Mouse (Mus musculus) lung, embryonic 14.5 days (tissue): ENCODE measurements at regions not wholly inside any gene's neighbourhood (a gene's known extent, or its start where the extent isn't known, plus 50 kb on each side); places are given as distances from the start of the nearest gene placed in this dataset.

Experiments used
- ATAC-seq: fragments of 200-750 bp; cut with Nextera tagmentation; 2 replicates; pipeline ENCODE4 v1.8.0; 2017; ENCODE audit warnings: mild to moderate bottlenecking, moderate TSS enrichment, moderate library complexity; ENCODE audit not compliant: insufficient read depth
- DNase-seq: peaks from one replicate; pipeline ENCODE4 v3.0.0-alpha.2; 2015
- H3K27ac ChIP-seq: fragments of 300-500 bp; sonication (generic); 2 replicates; pipeline ENCODE4 v1.5.1; 2014; ENCODE audit warnings: low read depth, mild to moderate bottlenecking, moderate library complexity
- H3K27me3 ChIP-seq: fragments of 300-500 bp; sonication (generic); 2 replicates; pipeline ENCODE4 v1.6.1; 2014; ENCODE audit warnings: low read length, control low read depth; ENCODE audit not compliant: insufficient read depth
- H3K36me3 ChIP-seq: fragments of 300-500 bp; sonication (generic); 2 replicates; pipeline ENCODE4 v1.6.1; 2014; ENCODE audit warnings: control low read depth; ENCODE audit not compliant: insufficient read depth
- H3K4me1 ChIP-seq: fragments of 300-500 bp; sonication (generic); 2 replicates; pipeline ENCODE4 v1.6.1; 2014; ENCODE audit warnings: antibody characterized with exemption, control low read depth; ENCODE audit not compliant: insufficient read depth
- H3K4me2 ChIP-seq: fragments of 300-500 bp; sonication (generic); 2 replicates; pipeline ENCODE4 v1.6.1; 2014; ENCODE audit warnings: mild to moderate bottlenecking
- H3K4me3 ChIP-seq: fragments of 300-500 bp; sonication (generic); 2 replicates; pipeline ENCODE4 v1.5.1; 2014; ENCODE audit warnings: low read depth, low read length
- H3K9ac ChIP-seq: fragments of 300-500 bp; sonication (generic); 2 replicates; pipeline ENCODE4 v1.6.1; 2014
- H3K9me3 ChIP-seq: fragments of 300-500 bp; sonication (generic); 2 replicates; pipeline ENCODE4 v1.6.1; 2016; ENCODE audit warnings: low read depth, low read length, control low read depth
- CTCF ChIP-seq: IDR thresholded peaks from 2 replicates; pipeline ENCODE4 v1.5.1; 2016; ENCODE audit warnings: antibody characterized with exemption, low read depth
- WGBS: fragments of 180-500 bp; shearing (Covaris S2); extraction: QIAGEN DNeasy Blood & Tissue Kit; methylation state at CpG from one replicate; pipeline ENCODE4 v1.1.7; 2014; 5-methylcytosine and 5-hydroxymethylcytosine counted together

DNA sequence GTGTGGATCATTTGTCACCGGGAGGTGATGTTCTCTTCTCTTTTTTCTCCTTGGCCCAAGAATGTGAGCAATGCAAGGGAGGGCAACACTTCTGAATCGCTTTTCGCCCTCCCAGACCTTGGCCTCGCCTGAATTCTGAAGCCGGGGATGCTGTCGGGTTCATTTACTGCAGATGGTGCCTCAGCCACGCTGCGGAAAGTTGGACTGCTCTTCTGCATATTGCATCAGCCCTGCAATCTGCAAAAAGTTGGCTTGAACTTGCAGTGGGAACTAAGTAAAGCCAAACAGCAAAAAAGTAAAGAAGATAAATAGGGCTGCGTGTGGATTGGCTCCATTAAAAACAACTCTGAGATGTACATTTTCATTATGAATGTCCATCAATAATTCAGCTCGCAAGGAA is 55.9 kb upstream of the Dok5 start:
- Histone ChIP-seq H3K27ac (no peak overlapping the region), H3K4me2 (no peak overlapping the region), H3K9me3 (no peaks in the 10 kb centered on the region), H3K27me3 (no peaks in the 10 kb centered on the region), H3K4me1 (no peaks in the 10 kb centered on the region), H3K4me3 (no peak overlapping the region), H3K9ac (no peak overlapping the region), H3K36me3 (no peaks in the 10 kb centered on the region)
- ATAC-seq (no peak), DNase-seq (no peak)
- TF ChIP-seq CTCF: no peak
- 80% methylated on average over 10 of the region's 10 CpGs for WGBS

DNA sequence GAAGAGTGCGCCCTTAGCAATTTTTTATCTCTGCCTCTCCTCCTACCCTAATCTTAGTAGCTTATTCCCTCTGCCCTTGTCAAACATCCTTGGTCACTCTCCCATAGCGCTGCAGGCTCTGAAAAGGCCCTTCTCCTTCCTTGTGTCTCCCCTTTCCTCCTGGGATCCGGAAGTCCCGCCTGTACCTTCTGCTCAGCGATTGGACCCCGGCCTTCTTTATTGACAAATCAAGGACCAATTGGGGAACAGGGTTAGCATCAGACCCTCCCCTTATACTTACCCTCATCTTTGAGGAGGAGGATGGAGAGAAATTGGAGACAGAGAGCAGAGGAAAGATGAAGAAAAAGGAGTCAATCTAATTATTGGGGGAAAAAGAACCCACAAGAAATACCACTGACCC is 57.9 kb upstream of the Dok5 start:
- Histone ChIP-seq H3K4me3 (no peak overlapping the region), H3K9ac (no peak overlapping the region), H3K36me3 (no peaks in the 10 kb centered on the region), H3K27me3 (no peaks in the 10 kb centered on the region), H3K27ac (no peak overlapping the region), H3K4me2 (no peak overlapping the region), H3K9me3 (no peaks in the 10 kb centered on the region), H3K4me1 (no peaks in the 10 kb centered on the region)
- ATAC-seq: no peak
- WGBS: 80% methylated on average over 6 of the region's 6 CpGs
- no peak for DNase-seq
- TF ChIP-seq CTCF: no peak

DNA sequence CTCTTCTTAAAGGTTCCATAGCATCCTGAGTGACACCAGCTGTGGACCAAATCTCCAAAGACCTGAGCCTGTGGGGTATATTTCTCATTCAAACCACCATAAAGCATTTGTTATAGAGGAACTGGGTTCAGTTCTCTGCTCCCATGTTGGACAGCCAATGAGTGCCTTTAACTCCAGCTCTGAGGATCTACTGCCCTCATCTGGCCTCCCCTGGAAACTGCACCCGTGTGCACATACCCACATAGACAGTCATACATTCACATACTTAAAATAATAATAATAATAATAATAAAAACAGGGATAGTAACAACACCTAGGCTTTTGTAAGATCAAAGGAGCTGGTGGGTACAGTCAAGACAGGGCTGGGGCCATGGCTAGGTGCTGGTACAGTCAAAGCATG is 58.8 kb upstream of the Dok5 start:
- Histone ChIP-seq H3K27ac (no peak overlapping the region), H3K9ac (no peak overlapping the region), H3K36me3 (no peaks in the 10 kb centered on the region), H3K9me3 (no peaks in the 10 kb centered on the region), H3K4me2 (no peak overlapping the region), H3K4me3 (no peak overlapping the region), H3K27me3 (no peaks in the 10 kb centered on the region), H3K4me1 (no peaks in the 10 kb centered on the region)
- ATAC-seq (no peak), DNase-seq (no peak)
- peak; percentile 15; the same call in 1 of the 2 replicates for TF ChIP-seq CTCF
- WGBS: 75% methylated on average over 1 of the region's 1 CpGs

DNA sequence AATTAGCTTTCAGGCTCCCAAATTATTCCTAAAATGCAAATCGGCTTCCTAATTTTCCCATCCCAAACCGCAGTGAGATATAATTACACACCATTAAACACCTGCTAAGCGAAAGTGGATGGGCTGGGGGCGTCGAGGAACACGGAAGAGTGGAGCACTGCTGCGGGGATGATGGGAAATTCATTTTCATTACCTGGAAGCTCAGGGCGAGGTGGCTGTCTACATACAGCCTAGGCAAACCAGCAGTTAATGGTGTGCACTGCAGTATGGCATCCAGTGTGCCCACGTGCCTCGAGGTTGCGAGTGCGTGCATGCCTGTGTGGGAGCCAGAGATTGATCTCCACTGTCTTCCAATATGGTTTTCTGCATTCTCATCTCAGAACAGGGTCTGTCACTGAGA is 62.6 kb upstream of the Dok5 start:
- no peak overlapping the region for H3K4me2 ChIP-seq
- ATAC-seq (no peak), DNase-seq (no peak)
- H3K36me3 ChIP-seq: no peaks in the 10 kb centered on the region
- no peak overlapping the region for H3K27ac ChIP-seq
- H3K27me3 ChIP-seq: no peaks in the 10 kb centered on the region
- no peaks in the 10 kb centered on the region for H3K4me1 ChIP-seq
- no peak overlapping the region for H3K9ac ChIP-seq
- H3K4me3 ChIP-seq: no peak overlapping the region
- WGBS: 86% methylated on average over 12 of the region's 12 CpGs
- no peaks in the 10 kb centered on the region for H3K9me3 ChIP-seq
- no peak for TF ChIP-seq CTCF

DNA sequence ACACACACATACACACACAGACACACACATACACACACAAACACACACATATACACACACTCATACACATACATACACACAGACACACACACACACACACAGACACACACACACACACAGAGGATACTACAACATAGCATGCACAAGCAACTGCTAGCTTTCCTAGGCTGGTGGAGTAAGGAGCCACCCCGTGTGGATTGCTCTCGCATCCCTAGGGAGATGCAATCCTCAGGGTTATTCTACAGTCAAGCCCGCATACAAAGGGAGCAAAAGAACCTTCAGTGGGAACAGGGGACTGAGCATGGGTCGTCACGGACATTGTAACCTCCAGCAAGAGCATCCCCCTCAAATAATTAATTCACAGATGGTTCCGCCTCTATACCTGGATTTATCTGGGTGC is 63.1 kb upstream of the Dok5 start:
- DNase-seq (no peak), ATAC-seq (no peak)
- Histone ChIP-seq H3K4me2 (no peak overlapping the region), H3K4me1 (no peaks in the 10 kb centered on the region), H3K4me3 (no peak overlapping the region), H3K27me3 (no peaks in the 10 kb centered on the region), H3K36me3 (no peaks in the 10 kb centered on the region), H3K9me3 (no peaks in the 10 kb centered on the region), H3K27ac (no peak overlapping the region), H3K9ac (no peak overlapping the region)
- WGBS: 86% methylated on average over 6 of the region's 6 CpGs
- TF ChIP-seq CTCF: no peak

DNA sequence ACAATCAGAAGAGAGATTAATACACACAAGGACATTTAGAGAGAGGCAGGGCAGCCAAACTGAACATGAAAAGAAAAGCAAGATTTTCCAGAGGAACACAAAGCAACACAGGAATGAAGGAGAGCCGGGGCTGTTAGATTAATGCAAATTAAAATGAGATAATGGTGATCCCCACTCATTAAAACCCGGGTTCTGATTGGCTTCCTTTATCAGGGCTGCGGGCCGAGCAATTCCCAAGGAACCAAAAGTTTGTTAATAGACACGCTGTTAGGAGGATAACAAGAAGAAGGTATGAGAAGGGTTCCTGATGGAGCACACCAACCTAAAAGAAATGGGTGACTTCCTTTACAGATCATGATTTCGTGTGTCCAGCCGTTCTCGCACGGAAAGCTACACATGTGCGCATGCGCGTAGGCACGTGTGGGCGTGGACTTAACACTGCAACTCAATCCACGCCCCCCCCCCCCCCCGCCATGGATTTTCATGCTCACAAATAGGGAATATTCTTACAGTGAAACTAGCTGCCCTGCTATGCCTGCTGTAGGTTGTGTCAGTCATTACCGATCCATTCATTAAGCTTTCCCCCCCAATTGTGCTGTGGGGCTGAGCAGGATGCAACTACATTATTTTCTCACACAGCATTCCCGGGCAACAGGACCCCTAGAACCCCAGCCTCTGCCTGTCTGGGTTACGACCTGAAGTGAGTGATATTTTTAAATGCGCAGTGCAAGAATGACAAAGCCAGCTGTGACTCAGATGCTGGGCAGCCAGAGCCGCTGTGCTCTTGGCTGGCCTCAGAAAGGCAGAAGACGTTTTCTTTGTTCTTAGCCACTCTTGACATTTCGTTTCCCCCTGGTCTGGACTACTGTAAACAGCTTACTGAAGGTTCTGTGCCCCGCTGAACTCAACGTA is 60.5 kb upstream of the 4930470P17Rik start:
- peak; percentile 42; the same call in 1 of the 2 replicates for ATAC-seq
- TF ChIP-seq CTCF: no peak
- no peaks in the 10 kb centered on the region for H3K27me3 ChIP-seq
- H3K27ac ChIP-seq: no peak overlapping the region
- no peak overlapping the region for H3K4me2 ChIP-seq
- no peaks in the 10 kb centered on the region for H3K9me3 ChIP-seq
- DNase-seq: peak; percentile 56
- H3K4me3 ChIP-seq: no peak overlapping the region
- no peak overlapping the region for H3K9ac ChIP-seq
- no peaks in the 10 kb centered on the region; the same call in 1 of the 2 replicates for H3K4me1 ChIP-seq
- H3K36me3 ChIP-seq: no peaks in the 10 kb centered on the region
- WGBS: 71% methylated on average over 25 of the region's 25 CpGs

DNA sequence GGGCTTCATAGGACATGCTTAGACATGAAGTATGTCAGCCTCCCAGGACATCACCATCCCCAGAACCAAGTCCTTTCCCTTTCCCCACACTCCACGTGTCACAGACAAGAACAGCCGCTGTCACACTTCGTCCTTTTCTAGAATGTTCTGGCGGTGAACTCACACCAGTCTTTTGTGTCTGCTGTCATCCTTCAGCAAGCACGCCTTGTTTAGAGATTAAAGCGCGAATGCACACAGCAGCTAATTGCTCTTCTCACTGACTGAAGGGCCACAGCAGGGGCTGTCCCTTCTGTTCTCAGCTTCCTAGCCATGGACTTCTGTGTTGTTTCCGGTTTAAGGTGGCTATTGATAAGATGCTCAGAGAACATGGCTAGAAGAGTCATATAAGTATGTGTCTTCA is 57.5 kb upstream of the 4930470P17Rik start:
- Histone ChIP-seq H3K4me3 (no peak overlapping the region), H3K4me2 (no peak overlapping the region), H3K9ac (no peak overlapping the region), H3K36me3 (no peaks in the 10 kb centered on the region), H3K27ac (no peak overlapping the region), H3K4me1 (no peaks in the 10 kb centered on the region; the same call in 1 of the 2 replicates), H3K9me3 (no peaks in the 10 kb centered on the region), H3K27me3 (no peaks in the 10 kb centered on the region)
- DNase-seq: no peak
- TF ChIP-seq CTCF: no peak
- 57% methylated on average over 8 of the region's 8 CpGs for WGBS
- ATAC-seq: no peak
